Mouse (Mus musculus): ENCODE measurements around the gene Ubtf.
"Not testable (repeated sequence)": the region's sequence is repeated elsewhere in the genome, so short reads cannot be mapped to it uniquely, and the experiment has no call there.

The Ubtf gene

GRCm38 (mm10) chr11:102295598-102296471, 23.7 kb downstream of the Ubtf start:
- peak; percentile 51 for DNase-seq (ENCODE audit: low read depth, low spot score)

- DNase-seq (ENCODE audit: low read depth, low spot score): no peak
Measured at GRCm38 (mm10) chr11:102294887-102295597, 24.5 kb downstream of the Ubtf start.

GRCm38 (mm10) chr11:102294416-102294815, 25.1 kb downstream of the Ubtf start:
- DNase-seq (ENCODE audit: low read depth, low spot score): no peak

GRCm38 (mm10) chr11:102293971-102294370, 25.6 kb downstream of the Ubtf start:
- no peak for DNase-seq (ENCODE audit: low read depth, low spot score)

GRCm38 (mm10) chr11:102291051-102291535, 28.4 kb downstream of the Ubtf start:
- DNase-seq (ENCODE audit: low read depth, low spot score): no peak

- no peak for DNase-seq (ENCODE audit: low read depth, low spot score)
Measured at GRCm38 (mm10) chr11:102290141-102290540, 29.4 kb downstream of the Ubtf start.

GRCm38 (mm10) chr11:102289511-102290100, 29.9 kb downstream of the Ubtf start:
- DNase-seq (ENCODE audit: low read depth, low spot score): no peak

- no peak for DNase-seq (ENCODE audit: low read depth, low spot score)
Measured at GRCm38 (mm10) chr11:102288913-102289312, 30.6 kb downstream of the Ubtf start.

GRCm38 (mm10) chr11:102288027-102288804, 31.3 kb downstream of the Ubtf start:
- DNase-seq (ENCODE audit: low read depth, low spot score): no peak

GRCm38 (mm10) chr11:102287485-102287884, 32.1 kb downstream of the Ubtf start:
- no peak for DNase-seq (ENCODE audit: low read depth, low spot score)

GRCm38 (mm10) chr11:102285095-102285834, 34.3 kb downstream of the Ubtf start:
- no peak for DNase-seq (ENCODE audit: low read depth, low spot score)

- peak; percentile 98 for DNase-seq (ENCODE audit: low read depth, low spot score)
Measured at GRCm38 (mm10) chr11:102284501-102285094, 34.9 kb downstream of the Ubtf start, which contains the start of gene Tmub2. Gene Tmub2 (plus strand): TSS chr11:102284931.

GRCm38 (mm10) chr11:102283922-102284321, 35.6 kb downstream of the Ubtf start:
- DNase-seq (ENCODE audit: low read depth, low spot score): no peak

- not testable (repeated sequence) for DNase-seq (ENCODE audit: low read depth, low spot score)
Measured at GRCm38 (mm10) chr11:102280267-102280666, 39.3 kb downstream of the Ubtf start.

- DNase-seq (ENCODE audit: low read depth, low spot score): no peak
Measured at GRCm38 (mm10) chr11:102279595-102279994, 39.9 kb downstream of the Ubtf start.

GRCm38 (mm10) chr11:102277754-102278153, 41.8 kb downstream of the Ubtf start:
- DNase-seq (ENCODE audit: low read depth, low spot score): no peak

- DNase-seq (ENCODE audit: low read depth, low spot score): peak; percentile 24
Measured at GRCm38 (mm10) chr11:102276411-102276915, 43.1 kb downstream of the Ubtf start.

- no peak for DNase-seq (ENCODE audit: low read depth, low spot score)
Measured at GRCm38 (mm10) chr11:102268520-102269244, 50.9 kb downstream of the Ubtf start, which contains the start of gene Asb16. Gene Asb16 (plus strand): TSS chr11:102268743.

- peak; percentile 74 for DNase-seq (ENCODE audit: low read depth, low spot score)
Measured at GRCm38 (mm10) chr11:102267480-102267879, 52.1 kb downstream of the Ubtf start.
